Mouse (Mus musculus) stomach, embryonic 14.5 days (tissue): ENCODE results near the gene Kpna2. TPM values are rescaled to one million over a fixed set of nuclear protein-coding genes. Genes with fewer than 3 reads are reported as not detected.
"Not testable (repeated sequence)": the region's sequence is repeated elsewhere in the genome, so short reads cannot be mapped to it uniquely, and the experiment has no call there.

Experiments
- ATAC-seq: fragments of 200-750 bp; cut with Nextera tagmentation; 2 replicates; pipeline ENCODE4 v1.8.0; 2017; ENCODE audit warnings: low read depth, moderate TSS enrichment; ENCODE audit not compliant: insufficient number of reproducible peaks, insufficient read depth, low FRiP score
- H3K27ac ChIP-seq: fragments of 300-500 bp; sonication (generic); 2 replicates; pipeline ENCODE4 v1.5.1; 2014; ENCODE audit warnings: mild to moderate bottlenecking, low read length, moderate library complexity, mixed read lengths
- H3K27me3 ChIP-seq: fragments of 300-500 bp; sonication (generic); 2 replicates; pipeline ENCODE4 v1.6.1; 2014; ENCODE audit warnings: low read length, control low read depth, mixed read lengths; ENCODE audit not compliant: control insufficient read depth, insufficient read depth
- H3K36me3 ChIP-seq: fragments of 300-500 bp; sonication (generic); 2 replicates; pipeline ENCODE4 v1.6.1; 2014; ENCODE audit warnings: mild to moderate bottlenecking, control low read depth, low read length, moderate library complexity, mixed read lengths; ENCODE audit not compliant: control insufficient read depth, insufficient read depth
- H3K4me1 ChIP-seq: fragments of 300-500 bp; sonication (generic); 2 replicates; pipeline ENCODE4 v1.6.1; 2014; ENCODE audit warnings: low read length, control low read depth, mixed read lengths; ENCODE audit not compliant: control insufficient read depth, insufficient read depth
- H3K4me2 ChIP-seq: fragments of 300-500 bp; sonication (generic); replicated peaks from 2 replicates; pipeline ENCODE4 v1.6.1; 2014; ENCODE audit warnings: low read depth, low read length, control low read depth
- H3K4me3 ChIP-seq: fragments of 300-500 bp; sonication (generic); 2 replicates; pipeline ENCODE4 v1.5.1; 2014; ENCODE audit warnings: low read depth, low read length, control low read depth
- H3K9ac ChIP-seq: fragments of 300-500 bp; sonication (generic); replicated peaks from 2 replicates; pipeline ENCODE4 v1.6.1; 2014; ENCODE audit warnings: low read depth, mild to moderate bottlenecking, control low read depth, low read length, moderate library complexity, mixed read lengths
- H3K9me3 ChIP-seq: fragments of 300-500 bp; sonication (generic); 2 replicates; pipeline ENCODE4 v1.6.1; 2016; ENCODE audit warnings: low read depth, low read length, control low read depth; ENCODE audit not compliant: control insufficient read depth
- WGBS: fragments of 180-500 bp; shearing (Covaris S2); extraction: QIAGEN DNeasy Blood & Tissue Kit; methylation state at CpG from one replicate; pipeline ENCODE4 v1.1.7; 2014; 5-methylcytosine and 5-hydroxymethylcytosine counted together
- polyA plus RNA-seq: library from polyadenylated mRNA; unstranded; fragments of >200 nt; fragmentation: Nextera tagmentation; extraction: Ambion mirVana; gene quantifications from 2 replicates; pipeline ENCODE4 v1.2.1, GENCODE M21; 2014

Gene Kpna2
- polyA plus RNA-seq, 1 experiment from 2014 or later = 383 TPM

DNA sequence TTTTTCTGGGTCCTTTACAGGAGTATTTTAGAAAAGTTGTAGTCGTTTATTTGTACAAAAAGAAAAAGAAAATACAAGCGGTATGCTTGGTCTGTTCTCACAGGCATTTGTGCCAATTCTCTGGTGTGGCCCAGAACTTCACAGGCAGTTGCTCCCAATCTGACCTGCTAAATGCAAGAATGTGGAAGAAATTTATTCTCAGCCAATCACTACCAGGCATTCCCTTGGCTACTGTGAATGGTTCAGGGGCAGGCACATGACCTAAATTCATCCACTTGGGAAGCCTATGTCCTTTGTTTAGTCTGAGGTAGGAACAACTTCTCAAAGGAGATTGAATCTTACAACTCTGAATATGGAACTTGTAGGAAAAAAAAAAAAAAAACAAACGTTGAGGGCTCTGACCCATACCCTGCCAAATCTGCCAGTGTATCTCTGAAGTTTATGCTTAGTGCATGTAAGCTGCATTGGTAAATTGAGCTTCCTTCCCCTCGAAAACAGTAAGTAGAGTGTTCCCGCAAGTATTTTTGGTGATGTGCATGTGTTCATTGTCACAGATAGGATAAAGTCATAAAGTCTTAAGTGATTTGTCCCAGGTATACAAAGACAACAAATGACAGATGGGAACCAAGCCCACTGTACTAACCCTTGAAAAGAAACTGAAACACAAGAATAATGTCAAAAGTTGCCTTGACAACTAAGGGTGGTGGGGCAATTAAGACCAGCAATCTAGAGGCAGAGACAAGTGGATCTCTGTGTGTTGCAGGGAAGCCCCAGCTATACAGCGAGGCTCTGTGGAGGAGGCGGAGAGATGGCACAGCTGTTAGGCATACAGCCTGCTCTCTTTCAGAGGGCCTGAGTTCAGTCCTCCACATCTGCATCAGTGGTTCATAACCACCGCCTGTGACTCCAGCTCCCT lies 2.7 kb upstream of the Kpna2 start:
- Histone ChIP-seq H3K36me3 (no peaks in the 10 kb centered on the region), H3K9me3 (no peaks in the 10 kb centered on the region), H3K4me3 (no peak overlapping the region), H3K27ac (no peak overlapping the region), H3K4me2 (no peak overlapping the region), H3K9ac (no peak overlapping the region), H3K27me3 (no peaks in the 10 kb centered on the region), H3K4me1 (no peaks in the 10 kb centered on the region)
- 48% methylated on average over 7 of the region's 8 CpGs for WGBS
- no peak for ATAC-seq

- Histone ChIP-seq H3K9me3 (no peaks in the 10 kb centered on the region), H3K4me3 (peak overlapping the region; percentile 20), H3K4me2 (peak overlapping the region; percentile 43), H3K27ac (peak overlapping the region; percentile 87), H3K36me3 (peaks cover 11% of the 10 kb centered on the region), H3K4me1 (no peaks in the 10 kb centered on the region), H3K27me3 (no peaks in the 10 kb centered on the region), H3K9ac (0 out of 2 replicates have a peak overlapping the region, but pooled peaks have one; percentile 39)
- no peak for ATAC-seq
- 75% methylated on average over 9 of the region's 9 CpGs for WGBS
Measured at GRCm38 (mm10) chr11:106999949-107000513, 690 bp upstream of the Kpna2 start.

GRCm38 (mm10) chr11:106998651-106999150 lies 640 bp downstream of the Kpna2 start:
- WGBS = under 1% methylated on average over 26 of the region's 26 CpGs
- 0 out of 2 replicates have a peak, but pooled peaks cover 3% of the 10 kb centered on the region for H3K4me1 ChIP-seq
- peak; percentile 1; the same call in 1 of the 2 replicates for ATAC-seq

GRCm38 (mm10) chr11:106997976-106998375 lies 1.4 kb downstream of the Kpna2 start:
- Histone ChIP-seq H3K27ac (peak overlapping the region; percentile 93; the same call in 1 of the 2 replicates), H3K9me3 (no peaks in the 10 kb centered on the region), H3K4me3 (peak overlapping the region; percentile 96), H3K4me1 (0 out of 2 replicates have a peak, but pooled peaks cover 3% of the 10 kb centered on the region), H3K27me3 (no peaks in the 10 kb centered on the region), H3K4me2 (peak overlapping the region; percentile 62), H3K9ac (peak overlapping the region; percentile 84), H3K36me3 (peaks cover 29% of the 10 kb centered on the region)
- no peak for ATAC-seq
- 15% methylated on average over 5 of the region's 5 CpGs for WGBS

More at GRCm38 (mm10) chr11:106998651-106999150, 640 bp downstream of the Kpna2 start:
- no peaks in the 10 kb centered on the region for H3K9me3 ChIP-seq
- no peaks in the 10 kb centered on the region for H3K27me3 ChIP-seq
- H3K27ac ChIP-seq = peak overlapping the region; percentile 93
- peak overlapping the region; percentile 96 for H3K4me3 ChIP-seq
- peaks cover 23% of the 10 kb centered on the region for H3K36me3 ChIP-seq
- H3K4me2 ChIP-seq = peak overlapping the region; percentile 62
- H3K9ac ChIP-seq = peak overlapping the region; percentile 84

GRCm38 (mm10) chr11:106996492-106996891 lies 2.8 kb downstream of the Kpna2 start:
- H3K4me1 ChIP-seq, H3K27me3 ChIP-seq, H3K9me3 ChIP-seq, H3K27ac ChIP-seq, H3K4me3 ChIP-seq, H3K9ac ChIP-seq, ATAC-seq, H3K4me2 ChIP-seq: not testable (repeated sequence)
- 93% methylated on average over 7 of the region's 7 CpGs for WGBS
- peaks cover 40% of the 10 kb centered on the region for H3K36me3 ChIP-seq

- H3K9me3 ChIP-seq = no peaks in the 10 kb centered on the region
- no peak overlapping the region for H3K9ac ChIP-seq
- 0 out of 2 replicates have a peak, but pooled peaks cover 3% of the 10 kb centered on the region for H3K4me1 ChIP-seq
- no peak overlapping the region for H3K4me3 ChIP-seq
- peaks cover 56% of the 10 kb centered on the region for H3K36me3 ChIP-seq
- 65% methylated on average over 3 of the region's 3 CpGs for WGBS
- H3K27me3 ChIP-seq = no peaks in the 10 kb centered on the region
- no peak overlapping the region for H3K27ac ChIP-seq
- H3K4me2 ChIP-seq = no peak overlapping the region
- ATAC-seq = no peak
Measured at GRCm38 (mm10) chr11:106994246-106995085, 4.9 kb downstream of the Kpna2 start.

DNA sequence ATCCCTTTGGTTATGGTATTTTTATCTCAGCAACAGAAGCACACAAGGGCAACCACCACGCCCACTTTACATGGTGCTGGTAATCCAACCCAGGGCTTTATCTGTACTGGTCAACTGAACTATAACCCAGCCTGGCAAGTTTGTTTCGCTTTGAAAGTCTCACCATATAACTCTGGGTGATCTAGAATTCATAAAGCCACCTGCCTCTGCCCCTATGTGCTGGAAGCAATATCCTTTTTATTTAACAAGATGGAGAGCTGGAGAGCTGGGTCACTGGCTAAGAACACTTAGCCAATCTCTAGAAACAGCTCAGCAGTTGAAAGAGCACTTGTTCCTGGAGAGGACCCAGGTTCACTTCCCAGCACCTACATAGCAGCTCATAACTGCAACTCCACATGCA lies 12.0 kb downstream of the Kpna2 start:
- Histone ChIP-seq H3K9me3 (no peaks in the 10 kb centered on the region), H3K27me3 (no peaks in the 10 kb centered on the region), H3K36me3 (peaks cover 39% of the 10 kb centered on the region), H3K27ac (no peak overlapping the region), H3K4me2 (no peak overlapping the region), H3K4me1 (no peaks in the 10 kb centered on the region), H3K9ac (no peak overlapping the region), H3K4me3 (no peak overlapping the region)
- WGBS = 87% methylated on average over 2 of the region's 2 CpGs
- no peak for ATAC-seq
